Mouse (Mus musculus) midbrain, embryonic 12.5 days (tissue): ENCODE measurements around the gene Akr1c13. TPM values are rescaled to one million over a fixed set of nuclear protein-coding genes. Genes with fewer than 3 reads are reported as not detected.
"Not testable (repeated sequence)": the region's sequence is repeated elsewhere in the genome, so short reads cannot be mapped to it uniquely, and the experiment has no call there.

ENCODE experiments used
- ATAC-seq: fragments of 200-750 bp; cut with Nextera tagmentation; 2 replicates; pipeline ENCODE4 v1.8.0; 2017; ENCODE audit warnings: low read depth, moderate TSS enrichment, moderate library complexity; ENCODE audit not compliant: low FRiP score
- H3K27ac ChIP-seq: fragments of 300-500 bp; sonication (generic); replicated peaks from 2 replicates; pipeline ENCODE4 v1.5.1; 2016; ENCODE audit warnings: mild to moderate bottlenecking
- H3K27me3 ChIP-seq: fragments of 300-500 bp; sonication (generic); 2 replicates; pipeline ENCODE4 v1.6.1; 2016; ENCODE audit warnings: mild to moderate bottlenecking
- H3K36me3 ChIP-seq: fragments of 300-500 bp; sonication (generic); 2 replicates; pipeline ENCODE4 v1.6.1; 2016
- H3K4me1 ChIP-seq: fragments of 300-500 bp; sonication (generic); 2 replicates; pipeline ENCODE4 v1.6.1; 2016
- H3K4me2 ChIP-seq: fragments of 300-500 bp; sonication (generic); replicated peaks from 2 replicates; pipeline ENCODE4 v1.6.1; 2016; ENCODE audit warnings: mild to moderate bottlenecking, moderate library complexity
- H3K4me3 ChIP-seq: fragments of 300-500 bp; sonication (generic); 2 replicates; pipeline ENCODE4 v1.5.1; 2016; ENCODE audit warnings: mild to moderate bottlenecking
- H3K9ac ChIP-seq: fragments of 300-500 bp; sonication (generic); replicated peaks from 2 replicates; pipeline ENCODE4 v1.6.1; 2016; ENCODE audit warnings: mild to moderate bottlenecking, moderate library complexity
- H3K9me3 ChIP-seq: fragments of 300-500 bp; sonication (generic); 2 replicates; pipeline ENCODE4 v1.6.1; 2016; ENCODE audit warnings: mild to moderate bottlenecking
- WGBS: fragments of 180-500 bp; shearing (Covaris S2); methylation state at CpG from one replicate; pipeline ENCODE4 v1.1.7; 2016; 5-methylcytosine and 5-hydroxymethylcytosine counted together
- polyA plus RNA-seq: library from polyadenylated mRNA; unstranded; fragments of >200 nt; fragmentation: Nextera tagmentation; extraction: Ambion mirVana; gene quantifications from 2 replicates; pipeline ENCODE4 v1.2.1, GENCODE M21; 2016

Gene Akr1c13
- polyA plus RNA-seq, 1 experiment from 2014 or later = 0.19 TPM

- ATAC-seq = no peak
- Histone ChIP-seq H3K36me3 (no peaks in the 10 kb centered on the region), H3K4me1 (no peaks in the 10 kb centered on the region), H3K9me3 (no peaks in the 10 kb centered on the region), H3K4me3 (no peak overlapping the region), H3K27me3 (no peaks in the 10 kb centered on the region), H3K4me2 (no peak overlapping the region), H3K9ac (no peak overlapping the region), H3K27ac (no peak overlapping the region)
- WGBS = 44% methylated on average over 1 of the region's 1 CpGs
These were observed 15.4 kb downstream of the Akr1c13 start for GRCm38 (mm10) chr13:4206147-4206903.

GRCm38 (mm10) chr13:4211560-4212299, 20.8 kb downstream of the Akr1c13 start:
- Histone ChIP-seq H3K9me3 (no peaks in the 10 kb centered on the region), H3K4me2 (no peak overlapping the region), H3K27me3 (no peaks in the 10 kb centered on the region), H3K36me3 (no peaks in the 10 kb centered on the region), H3K4me1 (no peaks in the 10 kb centered on the region), H3K4me3 (no peak overlapping the region), H3K9ac (no peak overlapping the region), H3K27ac (no peak overlapping the region)
- WGBS = 53% methylated on average over 18 of the region's 20 CpGs
- peak; percentile 69; the same call in 1 of the 2 replicates for ATAC-seq

- H3K9ac ChIP-seq = no peak overlapping the region
- no peaks in the 10 kb centered on the region for H3K27me3 ChIP-seq
- 56% methylated on average over 3 of the region's 3 CpGs for WGBS
- H3K36me3 ChIP-seq = no peaks in the 10 kb centered on the region
- H3K9me3 ChIP-seq = no peaks in the 10 kb centered on the region
- H3K4me1 ChIP-seq = no peaks in the 10 kb centered on the region
- H3K27ac ChIP-seq = no peak overlapping the region
- ATAC-seq = peak; percentile 65; the same call in 1 of the 2 replicates
- H3K4me2 ChIP-seq = no peak overlapping the region
- H3K4me3 ChIP-seq = no peak overlapping the region
These were observed 21.4 kb downstream of the Akr1c13 start for GRCm38 (mm10) chr13:4212309-4212708.

- not testable (repeated sequence) for H3K9me3 ChIP-seq, H3K4me3 ChIP-seq, ATAC-seq, H3K27ac ChIP-seq, H3K27me3 ChIP-seq, H3K4me1 ChIP-seq, H3K36me3 ChIP-seq, H3K4me2 ChIP-seq, H3K9ac ChIP-seq
- 76% methylated on average over 1 of the region's 1 CpGs for WGBS
These were observed 24.5 kb downstream of the Akr1c13 start for GRCm38 (mm10) chr13:4215496-4215895.

GRCm38 (mm10) chr13:4228441-4228840, 37.5 kb downstream of the Akr1c13 start, which contains the start of gene Akr1c19:
Gene Akr1c19, plus strand, starts transcription at chr13:4228700.
- no peaks in the 10 kb centered on the region for H3K9me3 ChIP-seq
- no peak within 1 kb of the TSS for H3K9ac ChIP-seq
- ATAC-seq = no peak

GRCm38 (mm10) chr13:4230841-4231623, 40.1 kb downstream of the Akr1c13 start:
- Histone ChIP-seq H3K27me3 (no peaks in the 10 kb centered on the region), H3K4me1 (no peaks in the 10 kb centered on the region), H3K4me2 (no peak overlapping the region), H3K4me3 (no peak overlapping the region), H3K27ac (no peak overlapping the region), H3K36me3 (no peaks in the 10 kb centered on the region), H3K9ac (no peak overlapping the region), H3K9me3 (no peaks in the 10 kb centered on the region)
- 95% methylated on average over 8 of the region's 8 CpGs for WGBS
- no peak for ATAC-seq

More at GRCm38 (mm10) chr13:4228441-4228840, 37.5 kb downstream of the Akr1c13 start, which contains the start of gene Akr1c19:
- no peaks in the 10 kb centered on the region for H3K27me3 ChIP-seq
- WGBS = 90% methylated on average over 1 of the region's 1 CpGs
- H3K4me2 ChIP-seq = no peak within 1 kb of the TSS
- H3K36me3 ChIP-seq = no peaks in the 10 kb centered on the region
- H3K4me3 ChIP-seq = no peak within 1 kb of the TSS
- no peaks in the 10 kb centered on the region for H3K4me1 ChIP-seq
- no peak within 1 kb of the TSS for H3K27ac ChIP-seq

GRCm38 (mm10) chr13:4233135-4233534, 42.2 kb downstream of the Akr1c13 start:
- Histone ChIP-seq H3K4me2 (no peak overlapping the region), H3K9ac (no peak overlapping the region), H3K27me3 (no peaks in the 10 kb centered on the region), H3K9me3 (no peaks in the 10 kb centered on the region), H3K4me1 (no peaks in the 10 kb centered on the region), H3K4me3 (no peak overlapping the region), H3K36me3 (no peaks in the 10 kb centered on the region), H3K27ac (no peak overlapping the region)
- ATAC-seq = no peak
- WGBS = 91% methylated on average over 1 of the region's 1 CpGs

- Histone ChIP-seq H3K36me3 (no peaks in the 10 kb centered on the region), H3K4me2 (no peak overlapping the region), H3K4me1 (no peaks in the 10 kb centered on the region), H3K9me3 (no peaks in the 10 kb centered on the region), H3K27ac (no peak overlapping the region), H3K9ac (no peak overlapping the region), H3K27me3 (no peaks in the 10 kb centered on the region), H3K4me3 (no peak overlapping the region)
- no peak for ATAC-seq
- 89% methylated on average over 3 of the region's 3 CpGs for WGBS
These were observed 42.7 kb downstream of the Akr1c13 start for GRCm38 (mm10) chr13:4233536-4234172.

GRCm38 (mm10) chr13:4244861-4245559, 54.1 kb downstream of the Akr1c13 start:
- 5% methylated on average over 13 of the region's 13 CpGs for WGBS
- Histone ChIP-seq H3K27ac (no peak overlapping the region), H3K9ac (peak overlapping the region; percentile 25)

GRCm38 (mm10) chr13:4249347-4249746, 58.4 kb downstream of the Akr1c13 start:
- H3K4me2 ChIP-seq = no peak overlapping the region
- no peaks in the 10 kb centered on the region for H3K36me3 ChIP-seq
- no peak overlapping the region for H3K27ac ChIP-seq
- ATAC-seq = no peak
- 46% methylated on average over 3 of the region's 3 CpGs for WGBS
- H3K4me1 ChIP-seq = no peaks in the 10 kb centered on the region
- H3K9me3 ChIP-seq = no peaks in the 10 kb centered on the region
- H3K27me3 ChIP-seq = no peaks in the 10 kb centered on the region
- H3K9ac ChIP-seq = no peak overlapping the region
- no peak overlapping the region for H3K4me3 ChIP-seq

More at GRCm38 (mm10) chr13:4244861-4245559, 54.1 kb downstream of the Akr1c13 start:
- peak; percentile 92 for ATAC-seq
- H3K4me3 ChIP-seq = peak overlapping the region; percentile 34
- no peaks in the 10 kb centered on the region for H3K27me3 ChIP-seq
- H3K9me3 ChIP-seq = no peaks in the 10 kb centered on the region
- H3K36me3 ChIP-seq = no peaks in the 10 kb centered on the region
- peak overlapping the region; percentile 56 for H3K4me2 ChIP-seq
- no peaks in the 10 kb centered on the region for H3K4me1 ChIP-seq
